Mouse (Mus musculus) heart, postnatal 25 days (tissue): Measurements from ENCODE around the gene Slc43a3. TPM values are rescaled to one million over a fixed set of nuclear protein-coding genes. Genes with fewer than 3 reads are reported as not detected.
A peak's percentile ranks its signal among the peaks of the same experiment; 100 is the strongest.
"Not testable (repeated sequence)": the region's sequence is repeated elsewhere in the genome, so short reads cannot be mapped to it uniquely, and the experiment has no call there.

Source experiments
- DNase-seq: peaks from one replicate; pipeline ENCODE4 v3.0.0; 2022; ENCODE audit warnings: low spot score
- intact Hi-C: fragments of 180-260 bp; cut with DNase I; formaldehyde crosslinking; loops from one replicate; pipeline ENCODE4 v1.15.1; 2025
- total RNA-seq, 2 experiments: library from RNA; stranded (reverse); gene quantifications; 2 replicates each; pipeline ENCODE4 v1.2.3; 2021

Slc43a3 gene
- total RNA-seq, result 10 to 100 TPM; 70.7 to 86.6 TPM

DNA sequence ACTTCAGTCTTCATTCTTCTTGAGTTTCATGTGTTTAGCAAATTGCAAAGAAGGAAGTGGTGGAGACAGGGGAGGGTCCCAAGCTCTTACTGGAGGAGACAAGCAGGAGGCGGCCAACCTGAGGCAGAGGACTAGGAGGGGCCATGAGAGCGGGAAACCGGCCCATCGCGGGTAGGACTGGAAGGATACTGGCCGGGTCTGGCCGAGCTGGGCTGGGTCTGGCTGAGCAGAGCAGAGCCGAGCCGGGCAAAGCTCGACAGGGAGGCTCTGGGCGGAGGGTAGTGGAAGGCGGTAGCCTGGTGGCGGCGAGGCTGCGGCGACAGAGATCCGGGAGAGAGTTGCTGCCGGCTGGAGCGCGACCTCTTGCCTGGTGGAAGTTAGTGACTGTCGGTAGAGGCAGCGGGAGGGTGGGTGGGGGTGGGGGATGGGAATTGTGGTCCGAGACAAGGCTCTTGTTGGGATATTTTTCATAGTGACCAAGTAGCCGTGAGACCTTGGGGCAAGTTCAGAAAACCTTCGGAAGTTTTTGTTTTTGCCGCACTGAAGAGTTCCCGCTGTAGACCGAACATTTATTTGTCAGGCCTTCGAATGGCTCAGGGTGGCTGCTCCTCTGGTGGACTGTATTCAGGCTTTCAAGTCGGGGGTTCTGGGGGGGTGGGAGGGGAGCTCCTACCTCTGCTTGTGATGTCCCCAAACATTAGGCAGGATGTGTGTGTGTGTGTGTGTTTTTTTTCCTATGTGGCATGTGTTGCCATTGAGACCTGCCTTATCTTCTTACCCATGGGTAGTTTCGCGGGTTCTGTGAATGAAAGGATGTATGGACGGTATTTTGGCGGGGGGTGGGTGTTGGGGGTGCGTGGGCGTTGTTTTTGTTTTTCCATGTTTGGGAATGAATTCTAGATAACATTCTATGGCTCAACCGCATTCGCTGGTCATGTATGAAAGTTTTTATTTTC lies at the start of gene Slc43a3:
Gene Slc43a3 (plus strand): TSS at position 106 of the 956 bp plus-strand sequence.
- intact Hi-C loops, result loop anchor here (5.0 kb wide), 1 partner anchor 44 kb away; no protein-coding TSS in a partner anchor

GRCm38 (mm10) chr2:84886821-84887281 lies 49.5 kb upstream of the Slc43a3 start:
- no peak for DNase-seq
- intact Hi-C loops, result loop anchor here (2.0 to 5.0 kb wide), 3 partner anchors 16 to 120 kb away; no protein-coding TSS in a partner anchor

More for the DNA sequence above, at the start of gene Slc43a3:
- peak; percentile 93 for DNase-seq

DNA sequence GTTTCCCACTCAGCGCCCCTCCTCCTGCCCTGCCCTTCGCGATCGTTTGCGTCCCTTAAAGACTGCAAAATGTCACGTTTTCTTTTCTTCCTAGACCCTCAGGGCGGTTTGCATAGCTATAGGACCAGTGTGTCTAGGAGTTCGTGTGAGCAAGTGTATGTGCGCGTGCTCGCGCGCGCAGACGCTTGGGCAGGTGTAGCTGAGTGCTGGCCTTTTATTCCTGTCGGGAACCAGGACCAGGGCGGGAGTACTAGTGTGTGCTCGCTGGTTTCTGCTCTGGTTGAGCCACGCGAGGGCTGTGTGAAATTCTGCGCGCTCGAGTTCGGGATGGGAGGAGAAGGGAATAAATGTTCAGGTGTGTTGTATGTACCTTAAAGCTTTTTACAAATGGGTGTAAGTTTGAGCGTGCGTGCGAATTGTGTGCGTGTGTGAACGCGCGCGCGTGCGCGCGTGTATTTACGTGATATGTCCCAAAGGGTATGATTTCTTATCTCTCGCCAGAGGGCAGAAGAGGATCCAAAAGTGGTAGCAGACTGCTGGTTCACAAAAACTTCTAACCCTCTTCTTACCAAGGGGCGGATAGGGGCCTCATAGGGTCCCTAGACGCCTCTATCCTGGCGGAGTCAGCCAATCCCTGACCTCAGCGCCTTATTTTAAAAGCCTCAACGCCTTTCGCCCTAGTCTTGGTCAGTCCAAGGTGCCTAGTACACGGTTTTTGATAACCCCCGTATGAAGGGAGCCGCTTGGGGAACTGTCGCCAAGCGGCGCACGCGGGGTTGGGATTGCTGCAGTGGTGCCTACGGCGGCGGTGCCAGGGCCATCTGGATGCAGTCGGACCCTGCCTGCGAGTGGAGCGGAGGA lies 48.7 kb upstream of the Slc43a3 start:
- DNase-seq, result no peak
- intact Hi-C loops, result loop anchor here (2.0 to 5.0 kb wide), 3 partner anchors 17 to 120 kb away; no protein-coding TSS in a partner anchor

GRCm38 (mm10) chr2:84888657-84889315 lies 47.6 kb upstream of the Slc43a3 start:
- intact Hi-C loops, result loop anchor here (5.0 kb wide), 2 partner anchors 69 to 119 kb away; no protein-coding TSS in a partner anchor

GRCm38 (mm10) chr2:84889316-84890044 lies 46.9 kb upstream of the Slc43a3 start:
- intact Hi-C loops, result loop anchor here (2.0 to 5.0 kb wide), 5 partner anchors 25 to 118 kb away; partner anchors contain the start of gene Slc43a3
- no peak for DNase-seq

More at GRCm38 (mm10) chr2:84888657-84889315, 47.6 kb upstream of the Slc43a3 start:
- peak; percentile 49 for DNase-seq

- DNase-seq, result peak; percentile 68
- intact Hi-C loops, result loop anchor here (2.0 to 5.0 kb wide), 3 partner anchors 25 to 59 kb away; partner anchors contain the start of gene Slc43a3
Observed at GRCm38 (mm10) chr2:84890045-84890340, 46.4 kb upstream of the Slc43a3 start.

DNA sequence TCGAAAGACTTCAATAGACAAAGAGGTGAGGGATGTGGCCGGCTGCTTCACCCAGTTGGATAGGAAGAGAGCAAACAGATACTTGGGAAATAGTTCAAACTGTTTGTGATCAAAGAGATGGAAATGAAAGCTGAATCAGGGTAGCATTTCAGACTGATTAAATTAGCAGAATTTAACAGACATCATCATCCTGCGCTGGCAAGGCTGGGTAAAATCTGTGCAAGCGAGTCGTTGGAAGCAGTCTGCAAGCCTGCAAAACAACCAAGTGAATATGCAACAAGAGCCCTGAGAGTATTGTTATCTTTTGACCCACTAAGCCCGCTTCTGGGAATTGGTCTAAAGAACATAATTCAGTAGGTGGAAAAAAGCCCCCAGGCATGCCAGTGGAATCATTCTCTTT lies 43.0 kb upstream of the Slc43a3 start:
- intact Hi-C loops, result loop anchor here (5.0 kb wide), 1 partner anchor 44 kb away; the partner anchor contains the start of gene Slc43a3
- no peak for DNase-seq

- DNase-seq, result no peak
- intact Hi-C loops, result no loop called here
Observed at GRCm38 (mm10) chr2:84895495-84896198, 40.7 kb upstream of the Slc43a3 start.

GRCm38 (mm10) chr2:84896686-84897085 lies 39.7 kb upstream of the Slc43a3 start:
- DNase-seq, intact Hi-C loops: not testable (repeated sequence)

DNA sequence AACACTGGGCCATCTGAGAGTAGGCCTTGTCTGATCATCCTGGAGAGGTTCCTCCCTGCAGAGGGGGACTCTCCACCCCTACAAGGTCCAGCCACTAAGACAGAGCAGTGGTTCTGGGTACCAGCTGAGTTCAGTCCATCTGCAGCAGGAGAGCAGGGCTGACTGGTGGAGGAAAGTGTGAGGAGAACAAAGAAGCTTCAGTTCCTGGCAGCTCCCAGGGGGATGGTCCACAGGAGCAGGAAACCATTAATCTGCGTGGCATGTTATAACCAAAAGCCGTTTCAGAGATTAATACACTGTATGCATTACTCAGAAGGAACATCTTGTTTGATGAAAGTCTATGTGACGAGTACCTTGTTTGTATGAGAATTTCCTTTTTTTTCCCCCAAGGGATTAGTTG lies 23.7 kb upstream of the Slc43a3 start:
- intact Hi-C loops, result no loop called here
- DNase-seq, result no peak

DNA sequence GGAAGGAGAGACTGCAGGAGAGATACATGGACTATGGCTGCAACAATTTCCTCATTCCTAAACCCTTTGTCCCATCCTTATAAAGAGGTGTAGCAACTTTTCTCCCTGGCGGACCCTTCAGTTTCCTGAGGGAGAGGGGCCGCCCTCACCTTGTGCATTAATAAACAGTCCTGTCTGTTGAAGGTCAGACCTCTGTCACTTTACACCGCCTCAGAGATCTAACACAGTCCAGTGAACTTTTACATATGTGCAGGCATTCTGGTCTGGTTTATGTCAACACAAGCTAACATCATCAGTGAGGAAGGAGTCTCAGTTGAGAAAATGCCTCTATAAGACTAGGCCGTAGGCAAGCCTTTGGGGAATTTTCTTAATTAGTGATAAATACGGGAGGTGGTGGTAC lies 22.5 kb upstream of the Slc43a3 start:
- intact Hi-C loops, result loop anchor here (2.0 kb wide), 2 partner anchors 23 to 25 kb away; no protein-coding TSS in a partner anchor
- DNase-seq, result no peak

DNA sequence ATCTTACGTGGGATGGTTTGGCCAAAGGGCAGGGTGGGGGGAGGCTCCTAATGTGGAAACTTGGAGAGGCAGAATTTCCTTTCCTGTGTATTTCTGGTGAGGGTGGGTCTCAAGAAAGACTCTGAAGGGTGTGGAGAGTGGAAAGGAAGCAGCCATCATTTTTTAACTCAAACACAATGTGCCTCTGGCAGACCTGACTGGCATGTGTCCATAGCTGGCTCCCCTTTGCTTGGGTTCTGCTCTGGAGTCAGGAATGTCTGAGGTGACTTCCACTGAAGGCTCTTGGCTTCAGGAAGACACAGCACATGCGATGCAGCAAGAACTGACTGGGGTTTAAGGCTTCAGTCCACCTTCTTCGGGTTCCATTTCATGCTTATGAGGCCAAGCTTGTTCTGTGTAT lies 21.0 kb upstream of the Slc43a3 start:
- peak; percentile 73 for DNase-seq
- intact Hi-C loops, result loop anchor here (2.0 kb wide), 2 partner anchors 23 to 25 kb away; no protein-coding TSS in a partner anchor

- DNase-seq, result peak; percentile 84
- intact Hi-C loops, result loop anchor here (1.0 kb wide), 1 partner anchor 44 kb away; no protein-coding TSS in a partner anchor
Observed at GRCm38 (mm10) chr2:84916548-84917320, 19.6 kb upstream of the Slc43a3 start.

- intact Hi-C loops, result no loop called here
- no peak for DNase-seq
Observed at GRCm38 (mm10) chr2:84918188-84918587, 18.2 kb upstream of the Slc43a3 start.

- no peak for DNase-seq
- intact Hi-C loops, result no loop called here
Observed at GRCm38 (mm10) chr2:84919601-84920108, 16.7 kb upstream of the Slc43a3 start.

DNA sequence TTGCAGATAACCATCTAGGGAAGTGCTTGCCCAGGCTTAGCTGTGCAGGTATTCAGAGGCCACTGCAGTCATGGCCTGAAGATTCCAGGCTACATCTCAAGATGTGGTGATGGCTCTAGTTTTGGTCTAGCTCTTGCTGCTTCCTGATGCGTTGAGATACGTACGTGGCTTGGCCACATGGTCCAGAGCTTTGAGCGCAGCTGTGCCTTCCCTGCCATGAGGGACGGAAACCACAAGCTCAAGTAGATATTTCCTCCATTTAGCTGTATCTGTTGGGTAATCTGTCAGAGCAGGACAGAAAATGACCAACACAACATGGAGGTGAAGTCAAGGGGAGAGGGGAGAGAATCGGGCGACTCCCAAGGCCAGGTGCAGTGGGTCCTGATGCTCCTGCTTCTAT lies 6.2 kb upstream of the Slc43a3 start:
- intact Hi-C loops, result no loop called here
- no peak for DNase-seq
